Mouse (Mus musculus): Measurements from ENCODE around the gene Kcnj13. TPM values are rescaled to one million over a fixed set of nuclear protein-coding genes. Genes with fewer than 3 reads are reported as not detected.

The Kcnj13 gene
- total RNA-seq, 2 experiments from 2014 or later = 0.37 to 2.2 TPM

DNA sequence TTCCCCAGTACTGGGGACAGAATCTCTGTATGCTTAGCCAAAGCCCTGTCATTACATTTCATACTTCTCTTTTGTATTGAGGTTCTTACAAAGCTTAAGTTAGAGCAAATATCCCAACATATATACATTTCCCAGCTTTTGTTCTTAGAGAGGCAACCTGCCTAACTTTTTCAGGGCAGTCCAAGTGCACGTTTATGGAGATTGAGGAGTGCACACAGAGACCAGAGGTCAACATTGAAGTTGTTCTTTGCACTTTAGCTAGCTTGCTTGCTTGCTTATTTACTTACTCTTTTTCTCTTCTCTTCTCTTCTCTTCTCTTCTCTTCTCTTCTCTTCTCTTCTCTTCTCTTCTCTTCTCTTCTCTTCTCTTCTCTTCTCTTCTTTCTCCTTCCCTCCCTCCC lies 34.3 kb downstream of the Kcnj13 start:
- H3K27ac ChIP-seq = no peak overlapping the region
- TF ChIP-seq CTCF (conservative IDR thresholded peaks at IDR 0.05) = no peak
- no peak overlapping the region for H3K4me3 ChIP-seq
- no peak for DNase-seq (ENCODE audit: low spot score in 2 of 2)

DNA sequence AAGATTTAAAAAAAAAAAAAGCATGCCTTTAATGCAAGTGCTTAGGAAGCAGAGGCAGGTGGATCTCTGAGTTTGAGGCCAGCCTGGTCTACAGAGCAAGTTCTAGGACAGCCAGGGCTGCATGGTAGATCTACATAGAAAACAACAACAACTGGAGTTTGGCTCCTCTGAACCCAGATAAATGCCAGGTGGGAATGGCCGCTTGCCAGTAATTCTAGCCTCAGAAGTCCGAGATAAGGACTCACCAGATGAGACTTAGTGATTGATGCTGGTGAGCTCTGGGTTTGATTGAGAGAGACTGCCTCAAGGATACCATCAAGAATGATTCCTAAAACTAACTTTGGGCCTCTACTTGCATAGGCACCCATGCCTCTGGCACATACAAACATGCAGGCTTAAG lies 44.0 kb downstream of the Kcnj13 start:
- TF ChIP-seq CTCF (conservative IDR thresholded peaks at IDR 0.05) = no peak
- H3K27ac ChIP-seq = no peak overlapping the region
- H3K4me3 ChIP-seq = no peak overlapping the region
- DNase-seq (ENCODE audit: low spot score in 2 of 2) = no peak

Other genes starting within 250 kb of the Kcnj13 start
- gene Ecel1, start 238.2 kb downstream of the Kcnj13 start, total RNA-seq (2021) = 1 to 10 TPM; 1.6 TPM
- gene Prss56, start 211.4 kb downstream of the Kcnj13 start, total RNA-seq (2021) = under 1 TPM; 0.15 to 0.22 TPM
- not detected for gene Chrnd, start 204.1 kb downstream of the Kcnj13 start, total RNA-seq (2021)
- gene Chrng, start 190.1 kb downstream of the Kcnj13 start, total RNA-seq (2021) = not detected
- 10 to 100 TPM; 55.6 to 55.8 TPM for gene Eif4e2, start 180.8 kb downstream of the Kcnj13 start, total RNA-seq (2021)
- 10 to 100 TPM; 13.6 to 15.0 TPM for gene Efhd1, start 130.4 kb downstream of the Kcnj13 start, total RNA-seq (2021)
- gene Gigyf2, start 67.7 kb downstream of the Kcnj13 start, total RNA-seq (2021) = 100 to 1,000 TPM; 144 to 148 TPM
- not detected for gene Snorc, start 75.5 kb upstream of the Kcnj13 start, total RNA-seq (2021)
- gene Neu2, start 115.2 kb upstream of the Kcnj13 start, total RNA-seq (2021) = under 1 TPM; 0.38 to 0.44 TPM
- gene Ngef, start 179.1 kb upstream of the Kcnj13 start, total RNA-seq (2021) = 100 to 1,000 TPM; 100 to 105 TPM
- 10 to 100 TPM; 14.1 to 21.0 TPM for gene Inpp5d, start 225.6 kb upstream of the Kcnj13 start, total RNA-seq (2021)